Mouse (Mus musculus): ENCODE data around the gene Bcl9.

- TF ChIP-seq CTCF (conservative IDR thresholded peaks at IDR 0.05 in 1 of 2, IDR thresholded peaks at IDR 0.05 in 1 of 2; ENCODE audit: low read depth in 2 of 2, low read length in 2 of 2) (no peak), ZC3H11A (IDR thresholded peaks at IDR 0.05; ENCODE audit: low read depth, low read length) (no peak), POLR2A (IDR thresholded peaks at IDR 0.05; ENCODE audit: low read depth, low read length) (no peak), SMC3 (IDR thresholded peaks at IDR 0.05; ENCODE audit: low read depth, low read length) (no peak), HCFC1 (IDR thresholded peaks at IDR 0.05; ENCODE audit: low read depth, low read length) (no peak)
Measured at GRCm38 (mm10) chr3:97161773-97162172, 135.9 kb downstream of the Bcl9 start.

Measured in CH12.LX (cell line).